Mouse (Mus musculus) lung, embryonic 14.5 days (tissue): Measurements from ENCODE around the gene Hal. TPM values are rescaled to one million over a fixed set of nuclear protein-coding genes. Genes with fewer than 3 reads are reported as not detected.

Experiments
- ATAC-seq: fragments of 200-750 bp; cut with Nextera tagmentation; 2 replicates; pipeline ENCODE4 v1.8.0; 2017; ENCODE audit warnings: mild to moderate bottlenecking, moderate TSS enrichment, moderate library complexity; ENCODE audit not compliant: insufficient read depth
- DNase-seq: peaks from one replicate; pipeline ENCODE4 v3.0.0-alpha.2; 2015
- H3K27ac ChIP-seq: fragments of 300-500 bp; sonication (generic); 2 replicates; pipeline ENCODE4 v1.5.1; 2014; ENCODE audit warnings: low read depth, mild to moderate bottlenecking, moderate library complexity
- H3K27me3 ChIP-seq: fragments of 300-500 bp; sonication (generic); 2 replicates; pipeline ENCODE4 v1.6.1; 2014; ENCODE audit warnings: low read length, control low read depth; ENCODE audit not compliant: insufficient read depth
- H3K36me3 ChIP-seq: fragments of 300-500 bp; sonication (generic); 2 replicates; pipeline ENCODE4 v1.6.1; 2014; ENCODE audit warnings: control low read depth; ENCODE audit not compliant: insufficient read depth
- H3K4me1 ChIP-seq: fragments of 300-500 bp; sonication (generic); 2 replicates; pipeline ENCODE4 v1.6.1; 2014; ENCODE audit warnings: antibody characterized with exemption, control low read depth; ENCODE audit not compliant: insufficient read depth
- H3K4me2 ChIP-seq: fragments of 300-500 bp; sonication (generic); 2 replicates; pipeline ENCODE4 v1.6.1; 2014; ENCODE audit warnings: mild to moderate bottlenecking
- H3K4me3 ChIP-seq: fragments of 300-500 bp; sonication (generic); 2 replicates; pipeline ENCODE4 v1.5.1; 2014; ENCODE audit warnings: low read depth, low read length
- H3K9ac ChIP-seq: fragments of 300-500 bp; sonication (generic); 2 replicates; pipeline ENCODE4 v1.6.1; 2014
- H3K9me3 ChIP-seq: fragments of 300-500 bp; sonication (generic); 2 replicates; pipeline ENCODE4 v1.6.1; 2016; ENCODE audit warnings: low read depth, low read length, control low read depth
- CTCF ChIP-seq: IDR thresholded peaks from 2 replicates; pipeline ENCODE4 v1.5.1; 2016; ENCODE audit warnings: antibody characterized with exemption, low read depth
- WGBS: fragments of 180-500 bp; shearing (Covaris S2); extraction: QIAGEN DNeasy Blood & Tissue Kit; methylation state at CpG from one replicate; pipeline ENCODE4 v1.1.7; 2014; 5-methylcytosine and 5-hydroxymethylcytosine counted together
- polyA plus RNA-seq: library from polyadenylated mRNA; unstranded; fragments of >200 nt; fragmentation: Nextera tagmentation; extraction: Ambion mirVana; gene quantifications from 2 replicates; pipeline ENCODE4 v1.2.1, GENCODE M21; 2014

Gene Hal
- polyA plus RNA-seq, 1 experiment from 2014 or later, result 0.29 TPM

DNA sequence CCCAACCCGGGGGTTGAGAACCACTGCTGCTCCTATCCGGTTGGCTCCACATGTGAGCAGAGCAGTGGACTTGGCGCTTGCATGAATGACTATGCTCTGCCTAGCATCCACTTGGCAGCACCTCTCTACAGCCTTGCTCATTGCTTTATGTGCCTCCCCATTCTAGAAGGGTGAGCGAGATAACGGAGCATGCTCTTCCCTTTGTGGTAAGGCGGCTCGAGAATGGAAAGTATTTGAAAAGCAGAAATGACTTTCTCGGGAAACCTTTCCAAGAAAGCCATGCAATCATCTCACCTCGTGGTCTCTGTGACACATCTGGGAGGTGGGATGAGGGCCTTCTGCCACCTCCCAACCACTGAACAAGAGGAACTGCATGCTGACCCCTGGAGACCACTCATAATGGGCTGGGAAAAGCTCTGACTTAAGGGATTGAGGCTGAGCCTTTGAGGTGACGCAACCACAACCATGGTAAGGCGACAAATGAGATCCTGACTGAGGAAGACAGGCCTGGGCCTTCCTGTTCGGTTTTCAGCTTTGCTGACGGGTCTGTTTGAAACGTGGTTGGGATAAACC lies 76.0 kb downstream of the Hal start:
- Histone ChIP-seq H3K9me3 (no peaks in the 10 kb centered on the region), H3K4me2 (no peak overlapping the region), H3K27ac (no peak overlapping the region), H3K4me1 (no peaks in the 10 kb centered on the region), H3K27me3 (no peaks in the 10 kb centered on the region), H3K9ac (no peak overlapping the region), H3K4me3 (no peak overlapping the region), H3K36me3 (no peaks in the 10 kb centered on the region)
- ATAC-seq (no peak), DNase-seq (no peak)
- no peak for TF ChIP-seq CTCF
- 75% methylated on average over 14 of the region's 14 CpGs for WGBS

DNA sequence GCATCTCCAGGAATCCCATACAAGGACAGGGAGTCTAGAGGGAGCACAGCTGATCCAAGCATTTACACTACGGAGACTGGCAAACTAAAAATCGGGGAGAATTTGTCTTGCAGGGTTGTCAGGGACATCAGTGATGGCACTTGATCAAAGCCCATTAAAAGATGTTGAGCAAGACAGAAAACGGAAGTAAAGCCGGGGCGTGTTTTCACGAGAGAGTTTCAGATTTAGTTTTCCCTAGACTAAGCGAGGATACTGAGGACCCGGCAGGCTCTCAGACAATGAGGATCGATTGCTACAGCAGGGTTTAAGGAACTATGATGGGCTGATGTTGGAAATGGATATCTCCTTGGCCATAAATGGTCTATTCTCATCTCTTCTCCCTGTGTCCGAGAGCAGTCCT lies 78.5 kb downstream of the Hal start:
- no peaks in the 10 kb centered on the region for H3K27me3 ChIP-seq
- ATAC-seq, result no peak
- no peak overlapping the region for H3K9ac ChIP-seq
- no peak overlapping the region for H3K4me3 ChIP-seq
- H3K36me3 ChIP-seq, result no peaks in the 10 kb centered on the region
- H3K4me2 ChIP-seq, result no peak overlapping the region
- no peaks in the 10 kb centered on the region for H3K9me3 ChIP-seq
- WGBS, result 71% methylated on average over 10 of the region's 10 CpGs
- no peaks in the 10 kb centered on the region for H3K4me1 ChIP-seq
- H3K27ac ChIP-seq, result no peak overlapping the region
- TF ChIP-seq CTCF, result no peak
- DNase-seq, result no peak

DNA sequence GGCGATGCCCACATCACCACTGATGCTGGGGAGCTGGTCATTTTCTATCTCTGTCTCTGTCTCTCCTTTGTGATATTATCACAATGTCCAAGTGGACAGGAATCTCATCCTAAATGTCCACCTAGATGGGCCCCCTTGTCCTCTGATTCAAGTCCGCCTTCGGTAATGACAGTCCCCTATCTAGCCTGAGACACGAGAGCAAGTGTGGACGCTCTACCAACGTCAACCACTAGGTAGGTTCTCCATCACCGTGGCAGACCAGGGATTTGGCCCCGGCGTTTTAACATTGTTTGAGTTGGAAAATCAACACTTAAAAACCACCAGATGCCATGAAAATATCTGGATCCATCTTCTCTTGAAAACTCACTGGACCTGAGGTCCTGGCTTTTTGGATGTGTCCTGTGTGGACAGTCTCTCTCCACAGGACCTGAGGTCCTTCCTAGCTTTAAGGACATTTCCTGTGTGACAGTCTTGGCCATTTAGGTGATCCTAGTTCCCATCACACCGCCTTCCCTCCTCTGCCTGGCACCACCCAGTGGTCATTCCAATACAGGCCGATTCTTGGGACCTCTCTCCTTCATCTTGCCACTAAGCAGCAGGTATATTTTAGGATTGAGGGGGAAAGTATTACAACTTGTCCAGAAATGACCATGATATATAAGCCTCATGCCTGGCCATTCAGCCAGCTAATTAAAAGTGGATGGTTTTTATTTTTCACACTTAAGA lies 79.4 kb downstream of the Hal start:
- Histone ChIP-seq H3K4me1 (no peaks in the 10 kb centered on the region), H3K9ac (no peak overlapping the region), H3K27me3 (no peaks in the 10 kb centered on the region), H3K36me3 (no peaks in the 10 kb centered on the region), H3K27ac (no peak overlapping the region), H3K4me2 (no peak overlapping the region), H3K4me3 (no peak overlapping the region), H3K9me3 (no peaks in the 10 kb centered on the region)
- TF ChIP-seq CTCF, result peak; percentile 21
- WGBS, result 85% methylated on average over 11 of the region's 11 CpGs
- ATAC-seq (no peak), DNase-seq (no peak)

DNA sequence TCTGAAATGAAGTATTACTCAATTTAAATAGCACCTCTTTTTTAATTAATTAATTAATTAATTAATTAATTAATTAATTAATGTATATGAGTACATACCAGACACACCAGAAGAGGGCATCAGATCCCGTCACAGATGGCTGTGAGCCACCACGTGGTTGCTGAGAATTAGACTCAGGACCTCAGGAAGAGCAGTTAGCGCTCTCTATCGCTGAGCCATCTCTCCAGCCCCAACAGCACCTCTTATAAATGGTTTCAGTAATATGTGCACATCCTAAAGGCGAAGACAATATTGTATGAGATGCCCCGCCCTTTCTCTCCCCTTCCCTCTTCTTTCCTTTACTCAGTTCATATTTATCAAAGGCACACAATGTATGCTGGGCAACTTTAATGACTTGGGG lies 80.1 kb downstream of the Hal start:
- H3K27me3 ChIP-seq, result no peaks in the 10 kb centered on the region
- no peaks in the 10 kb centered on the region for H3K36me3 ChIP-seq
- DNase-seq (no peak), ATAC-seq (no peak)
- H3K27ac ChIP-seq, result no peak overlapping the region
- H3K4me2 ChIP-seq, result no peak overlapping the region
- no peak overlapping the region for H3K4me3 ChIP-seq
- 80% methylated on average over 6 of the region's 6 CpGs for WGBS
- H3K4me1 ChIP-seq, result no peaks in the 10 kb centered on the region
- no peaks in the 10 kb centered on the region for H3K9me3 ChIP-seq
- TF ChIP-seq CTCF, result no peak
- H3K9ac ChIP-seq, result no peak overlapping the region

Other genes with a start within 250 kb of the Hal start
- gene Elk3, start 177.6 kb upstream of the Hal start, polyA plus RNA-seq, result 55.3 and 57.7 TPM in 2 replicates
- gene Lta4h, start 35.4 kb upstream of the Hal start, polyA plus RNA-seq, result 209 and 219 TPM in 2 replicates
- gene Amdhd1, start 51.3 kb downstream of the Hal start, polyA plus RNA-seq, result 0.32 and 0.41 TPM in 2 replicates
- gene Ccdc38, start 51.9 kb downstream of the Hal start, polyA plus RNA-seq, result 0.35 and 0.76 TPM in 2 replicates
- gene Snrpf, start 100.9 kb downstream of the Hal start, polyA plus RNA-seq, result 148 and 155 TPM in 2 replicates
- 0.76 and 0.92 TPM in 2 replicates for gene Ntn4, start 151.9 kb downstream of the Hal start, polyA plus RNA-seq